ENCODE assay signal across 9 mouse cellular contexts in the genomic region with DNA sequence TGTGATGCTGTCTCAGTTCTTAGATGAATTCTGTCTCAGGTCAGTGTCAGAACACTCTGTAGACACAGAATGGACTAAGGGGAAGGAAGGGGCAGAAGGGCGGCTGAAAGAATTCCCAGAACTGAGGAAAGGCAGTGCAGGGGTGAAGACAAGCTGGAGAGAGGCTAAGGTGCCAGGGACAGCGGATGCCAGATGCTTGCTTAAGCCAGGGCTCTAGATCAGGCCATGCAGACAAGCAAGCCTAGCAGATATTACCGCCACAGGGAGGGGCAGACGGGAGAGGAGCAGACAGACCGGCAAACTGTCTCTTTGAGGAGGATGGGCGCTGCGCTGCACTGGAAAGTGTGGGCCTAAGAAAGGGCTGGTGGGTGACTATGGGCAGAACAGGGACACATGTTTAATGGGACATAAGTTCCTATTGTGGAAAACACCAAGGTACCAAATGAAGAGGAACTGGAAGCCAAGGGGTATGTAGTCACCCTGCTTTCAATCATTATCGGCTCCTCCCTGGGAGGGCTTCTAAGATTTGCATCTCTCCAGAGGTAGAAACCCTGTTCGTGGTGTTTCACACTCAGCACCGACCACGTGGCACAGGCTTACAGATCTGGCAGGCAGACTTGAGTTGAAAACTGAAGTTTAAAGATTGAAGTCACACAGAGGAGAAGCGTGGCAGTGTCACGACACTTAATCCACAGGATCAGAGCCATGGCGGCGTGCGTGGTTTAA. TPM values are rescaled to one million over a fixed set of nuclear protein-coding genes. Genes with fewer than 3 reads are reported as not detected.
DNase-seq lines count a peak whose midpoint lies in the region; ATAC-seq and TF ChIP-seq lines count a peak whose summit lies in the region.
"Had no signal": no experiment of that assay in that cellular context is flagged by ENCODE, and none has a peak within 500 bp of the region (broad histone marks: within the 10 kb centered on the region; RNA-seq: fewer than 3 reads in every experiment).

No protein-coding gene starts in this region.

- 0 out of 2 replicates have a peak overlapping the region, but pooled peaks have one; percentile 8 for H3K9ac ChIP-seq in heart, embryonic 14.5 days (ENCODE audit: low read length)
- no peak overlapping the region; the same call in 1 of the 2 replicates for H3K9ac ChIP-seq in liver, embryonic 14.5 days (replicated peaks)
- H3K9ac ChIP-seq in neural tube, embryonic 15.5 days (replicated peaks), result no peak overlapping the region
- H3K9ac ChIP-seq: forebrain, postnatal 0 days had no signal

- peak overlapping the region; percentile 15 to 69 for H3K27ac ChIP-seq in heart, embryonic 14.5 days (replicated peaks in 1 of 2; ENCODE audit: control insufficient read depth in 1 of 2, insufficient read depth in 1 of 2, low read depth in 2 of 2, low read length in 2 of 2)
- H3K27ac ChIP-seq in liver, embryonic 14.5 days, result no peak overlapping the region
- no peak overlapping the region for H3K27ac ChIP-seq in neural tube, embryonic 15.5 days (replicated peaks)

- no peaks in the 10 kb centered on the region for H3K9me3 ChIP-seq in heart, embryonic 14.5 days (ENCODE audit: control insufficient read depth, low read length)
- no peaks in the 10 kb centered on the region for H3K9me3 ChIP-seq in liver, embryonic 14.5 days (ENCODE audit: control insufficient read depth, low read length)
- no peaks in the 10 kb centered on the region for H3K9me3 ChIP-seq in neural tube, embryonic 15.5 days (replicated peaks)

- no peak for TF ChIP-seq EP300 in liver, embryonic 14.5 days (IDR thresholded peaks at IDR 0.05; ENCODE audit: low read depth)

- H3K4me3 ChIP-seq in heart, embryonic 14.5 days (ENCODE audit: control insufficient read depth in 1 of 2, insufficient read depth in 1 of 2, low read depth in 1 of 2, low read length in 2 of 2), result no peak overlapping the region
- H3K4me3 ChIP-seq in liver, embryonic 14.5 days (ENCODE audit: insufficient read depth in 1 of 2, low read depth in 2 of 2, low read length in 2 of 2), result no peak overlapping the region
- H3K4me3 ChIP-seq in neural tube, embryonic 15.5 days (replicated peaks), result no peak overlapping the region

- peak; percentile 41 for DNase-seq in gastrocnemius, postnatal 14 days
- no peak for DNase-seq in gastrocnemius, adult 18-20 months (ENCODE audit: low spot score)
- DNase-seq in CD4-positive, CD25-positive, alpha-beta regulatory T cell, adult 2 months (ENCODE audit: low read depth, low spot score), result peak; percentile 50
- DNase-seq in liver, embryonic 14.5 days (ENCODE audit: low read depth in 3 of 3, low spot score in 3 of 3), result no peak
- DNase-seq in layer of hippocampus, adult 11-12 months (ENCODE audit: low spot score), result no peak
- no peak for DNase-seq in frontal cortex, postnatal 36 days (ENCODE audit: low spot score in 2 of 2)
- DNase-seq: forebrain, postnatal 0 days had no signal

- ATAC-seq in heart, embryonic 14.5 days (ENCODE audit: insufficient number of reproducible peaks, insufficient read depth, low FRiP score, low read depth), result no peak
- ATAC-seq in liver, embryonic 14.5 days (ENCODE audit: insufficient read depth), result peak; percentile 36; the same call in 1 of the 2 replicates
- no peak for ATAC-seq in neural tube, embryonic 15.5 days (ENCODE audit: low FRiP score)
- ATAC-seq: forebrain, postnatal 0 days had no signal

- intact Hi-C loops in gastrocnemius, postnatal 14 days (cut with DNase I; ENCODE audit: low total_unique reads), result no loop called here

- H3K27me3 ChIP-seq in heart, embryonic 14.5 days (ENCODE audit: control insufficient read depth, insufficient read depth, low read length), result no peaks in the 10 kb centered on the region
- H3K27me3 ChIP-seq in liver, embryonic 14.5 days (ENCODE audit: control insufficient read depth, insufficient read depth, low read length), result no peaks in the 10 kb centered on the region
- no peaks in the 10 kb centered on the region; the same call in 1 of the 2 replicates for H3K27me3 ChIP-seq in neural tube, embryonic 15.5 days (replicated peaks)

- WGBS in heart, embryonic 14.5 days, result 55% methylated on average over 16 of the region's 16 CpGs
- 56% methylated on average over 16 of the region's 16 CpGs for WGBS in liver, embryonic 14.5 days (ENCODE audit: insufficient replicate concordance)
- 71% methylated on average over 16 of the region's 16 CpGs for WGBS in neural tube, embryonic 15.5 days

- H3K36me3 ChIP-seq in heart, embryonic 14.5 days (ENCODE audit: control insufficient read depth, insufficient read depth, low read length), result no peaks in the 10 kb centered on the region
- no peaks in the 10 kb centered on the region for H3K36me3 ChIP-seq in liver, embryonic 14.5 days (replicated peaks; ENCODE audit: control insufficient read depth, insufficient read depth, low read depth)
- H3K36me3 ChIP-seq in neural tube, embryonic 15.5 days, result no peaks in the 10 kb centered on the region

- no peak for TF ChIP-seq CTCF in liver, embryonic 14.5 days (IDR thresholded peaks at IDR 0.05; ENCODE audit: low read depth)

- H3K4me1 ChIP-seq in heart, embryonic 14.5 days (ENCODE audit: control insufficient read depth in 2 of 2, insufficient read depth in 2 of 2, low read length in 2 of 2), result peaks cover 27 to 66% of the 10 kb centered on the region in 2 experiments
- peaks cover 16 to 35% of the 10 kb centered on the region in 2 experiments for H3K4me1 ChIP-seq in liver, embryonic 14.5 days (replicated peaks; ENCODE audit: control insufficient read depth in 2 of 2, insufficient read depth in 2 of 2, low read length in 1 of 2)
- H3K4me1 ChIP-seq in neural tube, embryonic 15.5 days, result peaks cover 14% of the 10 kb centered on the region

- peak overlapping the region; percentile 16; the same call in 1 of the 2 replicates for H3K4me2 ChIP-seq in heart, embryonic 14.5 days (ENCODE audit: low read length)
- H3K4me2 ChIP-seq in liver, embryonic 14.5 days (ENCODE audit: low read depth), result no peak overlapping the region
- H3K4me2 ChIP-seq in neural tube, embryonic 15.5 days, result no peak overlapping the region

RNA-seq across cellular contexts. Expression of gene Lnx2, which starts 5.4 kb away (rescaled TPM):
- 1 to 10 TPM; 5.6 to 5.9 TPM for total RNA-seq in gastrocnemius, postnatal 14 days (2021)
- total RNA-seq in gastrocnemius, adult 18-20 months (2021), result 1 to 10 TPM; 2.2 to 2.5 TPM
- polyA plus RNA-seq in heart, embryonic 14.5 days (2014; fragmentation: Nextera tagmentation; extraction: Ambion mirVana), result 13.0 TPM in 2 replicates
- polyA plus RNA-seq in liver, embryonic 14.5 days (2012; rRNA removed), result 3.1 and 4.1 TPM in 2 replicates
- polyA plus RNA-seq in liver, embryonic 14.5 days (2014; fragmentation: Nextera tagmentation; extraction: Ambion mirVana), result 4.0 and 4.4 TPM in 2 replicates
- 4.2 and 6.5 TPM in 2 replicates for polyA plus RNA-seq in neural tube, embryonic 15.5 days (2015; fragmentation: Nextera tagmentation; extraction: Ambion mirVana)

RNA-seq across cellular contexts. Expression of gene Polr1d, which starts 5.9 kb away (rescaled TPM):
- 10 to 100 TPM; 87.1 to 94.8 TPM for total RNA-seq in gastrocnemius, postnatal 14 days (2021)
- 10 to 100 TPM; 83.4 to 85.4 TPM for total RNA-seq in gastrocnemius, adult 18-20 months (2021)
- polyA plus RNA-seq in heart, embryonic 14.5 days (2014; fragmentation: Nextera tagmentation; extraction: Ambion mirVana), result 97.6 and 99.3 TPM in 2 replicates
- polyA plus RNA-seq in liver, embryonic 14.5 days (2012; rRNA removed), result 45.9 and 58.6 TPM in 2 replicates
- polyA plus RNA-seq in liver, embryonic 14.5 days (2014; fragmentation: Nextera tagmentation; extraction: Ambion mirVana), result 87.1 and 92.4 TPM in 2 replicates
- polyA plus RNA-seq in neural tube, embryonic 15.5 days (2015; fragmentation: Nextera tagmentation; extraction: Ambion mirVana), result 106 and 112 TPM in 2 replicates

Comparison
In these comparisons a context has a peak if more than half of its experiments do, and no peak if none do; other contexts are left out.
1. DNase-seq: peak in gastrocnemius, postnatal 14 days (single experiment) and CD4-positive, CD25-positive, alpha-beta regulatory T cell, adult 2 months (single experiment); none in gastrocnemius, adult 18-20 months (single experiment), liver, embryonic 14.5 days (0 of 3), layer of hippocampus, adult 11-12 months (single experiment) and frontal cortex, postnatal 36 days (0 of 2).
2. H3K27ac ChIP-seq: peak in heart, embryonic 14.5 days (2 of 2); none in liver, embryonic 14.5 days (single experiment) and neural tube, embryonic 15.5 days (single experiment).